Comparison of ENCODE assay signal across 10 mouse cellular contexts in genomic region chr10:51595001-51595931, GRCm38 (mm10). TPM values are rescaled to one million over a fixed set of nuclear protein-coding genes. Genes with fewer than 3 reads are reported as not detected.
DNase-seq lines count a peak whose midpoint lies in the region; ATAC-seq and TF ChIP-seq lines count a peak whose summit lies in the region.
"Had no signal": no experiment of that assay in that cellular context is flagged by ENCODE, and none has a peak within 500 bp of the region (broad histone marks: within the 10 kb centered on the region; RNA-seq: fewer than 3 reads in every experiment).

No protein-coding gene starts in this region.

- peak; percentile 69 for TF ChIP-seq CTCF in kidney, postnatal 0 days (IDR thresholded peaks at IDR 0.05; ENCODE audit: low read depth)

- DNase-seq in kidney, postnatal 0 days (ENCODE audit: low spot score), result peak; percentile 79
- DNase-seq in kidney, adult 8-10 months, result no peak
- DNase-seq in MN1 (ENCODE audit: low spot score), result peak; percentile 57
- DNase-seq in embryo, embryonic 10.5 days (ENCODE audit: low spot score), result peak; percentile 85
- DNase-seq in large intestine, adult 2 months (ENCODE audit: low read depth, low spot score), result peak; percentile 40
- peak; percentile 31 for DNase-seq in retina, postnatal 7 days (ENCODE audit: low read depth, low spot score)
- no peak for DNase-seq in thymus, postnatal 14 days
- no peak for DNase-seq in adrenal gland, postnatal 4 days (ENCODE audit: low spot score in 2 of 2)

- H3K4me2 ChIP-seq in kidney, postnatal 0 days (ENCODE audit: low read length), result peak overlapping the region; percentile 10; the same call in 1 of the 2 replicates
- H3K4me2 ChIP-seq: neural tube, embryonic 13.5 days had no signal

- no peak overlapping the region for H3K9ac ChIP-seq in kidney, postnatal 0 days (ENCODE audit: low read depth, low read length)
- H3K9ac ChIP-seq: neural tube, embryonic 13.5 days had no signal

- H3K4me1 ChIP-seq in kidney, postnatal 0 days (replicated peaks; ENCODE audit: insufficient read depth, low read length), result no peaks in the 10 kb centered on the region

- ATAC-seq in kidney, postnatal 0 days (replicated peaks; ENCODE audit: low FRiP score, low read depth), result 0 out of 2 replicates have a peak, but pooled peaks have one; percentile 29

- H3K27ac ChIP-seq in kidney, postnatal 0 days, result no peak overlapping the region
- H3K27ac ChIP-seq: neural tube, embryonic 13.5 days had no signal

- WGBS in kidney, postnatal 0 days, result 39% methylated on average over 10 of the region's 10 CpGs
- 36% methylated on average over 10 of the region's 10 CpGs for WGBS in large intestine, adult 2 months

- H3K9me3 ChIP-seq in kidney, postnatal 0 days (replicated peaks; ENCODE audit: low read length), result no peaks in the 10 kb centered on the region

- no peak overlapping the region for H3K4me3 ChIP-seq in kidney, postnatal 0 days (replicated peaks; ENCODE audit: low read depth, low read length)
- H3K4me3 ChIP-seq: erythroblast, embryonic 14.5 days; neural tube, embryonic 13.5 days had no signal

- no peaks in the 10 kb centered on the region for H3K27me3 ChIP-seq in kidney, postnatal 0 days (ENCODE audit: insufficient read depth, low read length)

- H3K36me3 ChIP-seq in kidney, postnatal 0 days (ENCODE audit: insufficient read depth, low read length), result no peaks in the 10 kb centered on the region
- H3K36me3 ChIP-seq: neural tube, embryonic 13.5 days had no signal

RNA-seq across cellular contexts. Expression of gene Fam162b, which starts 4.9 kb away (rescaled TPM):
- polyA plus RNA-seq in kidney, postnatal 0 days (2015; fragmentation: Nextera tagmentation; extraction: Ambion mirVana), result 1.6 and 2.0 TPM in 2 replicates
- 0.25 and 0.75 TPM in 2 replicates for polyA plus RNA-seq in large intestine, adult 2 months (2012; rRNA removed)
- not detected for total RNA-seq in adrenal gland, postnatal 4 days (2021)
- polyA plus RNA-seq: erythroblast, embryonic 14.5 days had no signal

RNA-seq across cellular contexts. Expression of gene Gprc6a, which starts 36.0 kb away (rescaled TPM):
- polyA plus RNA-seq in kidney, postnatal 0 days (2015; fragmentation: Nextera tagmentation; extraction: Ambion mirVana), result 0.08 and 0.17 TPM in 2 replicates
- 0.04 TPM in 1 of 2 replicates, not detected in the other for polyA plus RNA-seq in large intestine, adult 2 months (2012; rRNA removed)
- not detected for total RNA-seq in adrenal gland, postnatal 4 days (2021)
- polyA plus RNA-seq: erythroblast, embryonic 14.5 days; neural tube, embryonic 13.5 days had no signal

Comparison
In these comparisons a context has a peak if more than half of its experiments do, and no peak if none do; other contexts are left out.
1. DNase-seq: peak in kidney, postnatal 0 days (single experiment), MN1 (single experiment), embryo, embryonic 10.5 days (single experiment), large intestine, adult 2 months (single experiment) and retina, postnatal 7 days (single experiment); none in kidney, adult 8-10 months (0 of 2), thymus, postnatal 14 days (single experiment) and adrenal gland, postnatal 4 days (0 of 2).